Mouse (Mus musculus) layer of hippocampus, adult 2 months (tissue): ENCODE results near the gene Atg9b. TPM values are rescaled to one million over a fixed set of nuclear protein-coding genes. Genes with fewer than 3 reads are reported as not detected.

Experiments used
- DNase-seq, 2 experiments: peaks; one replicate each; pipeline ENCODE4 v3.0.0; 2022; ENCODE audit warnings: low spot score in 2 of 2
- H3K27ac ChIP-seq: fragments of 200-600 bp; 2 replicates; pipeline ENCODE4 v1.8.1; 2022
- H3K4me3 ChIP-seq: fragments of 200-600 bp; 2 replicates; pipeline ENCODE4 v1.8.1; 2022; ENCODE audit warnings: mild to moderate bottlenecking
- CTCF ChIP-seq: fragments of 200-600 bp; conservative IDR thresholded peaks from 2 replicates; pipeline ENCODE4 v1.8.1; 2022; ENCODE audit warnings: antibody characterized with exemption, mild to moderate bottlenecking, moderate library complexity
- long read RNA-seq, 2 experiments: library from polyadenylated mRNA; stranded (forward); transcript quantifications; one replicate each; pipeline ENCODE4 v2.0.0; 2021; ENCODE audit warnings: borderline mapping rate in 2 of 2
- total RNA-seq, 2 experiments: library from RNA; stranded (reverse); gene quantifications; 2 replicates each; pipeline ENCODE4 v1.2.3; 2021

Gene Atg9b
- 1 to 10 TPM; 3.0 to 3.2 TPM for total RNA-seq
- long read RNA-seq, experiment 1, partial matches to known transcripts = 1 of 1 reads
- long read RNA-seq, experiment 1, other reads (novel, unspliced or antisense) = 0 of 1 reads
- long read RNA-seq, experiment 2, partial matches to known transcripts = 4 of 5 reads
- long read RNA-seq, experiment 2, other reads (novel, unspliced or antisense) = 1 of 5 reads

DNA sequence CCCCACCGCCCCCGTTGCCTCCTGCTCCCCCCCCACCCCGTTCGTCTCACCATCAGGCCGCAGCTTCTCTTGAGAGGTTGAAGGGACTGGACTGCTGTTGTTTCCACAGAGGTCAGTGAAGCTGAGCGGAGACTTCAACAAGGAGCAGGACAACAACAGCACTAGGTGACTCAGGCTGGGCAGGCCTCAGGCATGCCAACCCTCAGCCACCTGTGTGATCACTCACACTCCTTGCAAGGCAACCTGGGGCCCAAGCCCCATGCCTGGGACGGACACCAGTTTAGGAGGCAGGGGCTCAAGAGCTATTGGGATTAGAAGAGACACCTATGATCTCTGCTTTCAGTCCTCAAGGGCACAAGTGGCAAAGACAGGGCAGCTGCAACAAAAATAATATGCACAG, at the start of gene Atg9b:
Atg9b (minus strand) TSS at position 280 of the 400 bp plus-strand sequence.
- no peak within 1 kb of the TSS for H3K27ac ChIP-seq
- no peak within 1 kb of the TSS for H3K4me3 ChIP-seq
- no peak for DNase-seq
- TF ChIP-seq CTCF = no peak

GRCm38 (mm10) chr5:24441187-24441586, 49.2 kb upstream of the Atg9b start:
- no peak for DNase-seq
- TF ChIP-seq CTCF = no peak
- no peak overlapping the region for H3K27ac ChIP-seq
- no peak overlapping the region for H3K4me3 ChIP-seq

DNA sequence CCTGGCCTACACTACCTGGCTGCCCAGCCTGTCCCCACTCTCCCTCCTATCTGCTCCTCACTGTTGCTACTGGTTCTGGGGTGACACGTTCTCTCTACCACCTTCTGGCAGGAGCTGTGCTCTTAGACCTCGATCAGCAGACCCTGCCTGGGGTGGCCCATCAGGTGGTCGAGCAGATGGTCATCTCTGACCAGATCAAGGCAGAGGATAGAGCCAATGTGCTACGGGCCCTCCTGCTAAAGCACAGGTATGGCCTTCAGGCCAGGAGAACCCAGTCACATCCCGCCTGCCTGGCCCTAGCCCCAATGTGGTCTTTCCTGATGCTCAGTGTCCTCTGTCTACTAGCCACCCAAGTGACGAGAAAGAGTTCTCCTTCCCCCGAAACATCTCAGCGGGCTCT, 42.0 kb upstream of the Atg9b start:
- Histone ChIP-seq H3K27ac (no peak overlapping the region), H3K4me3 (no peak overlapping the region)
- DNase-seq = no peak
- TF ChIP-seq CTCF = no peak

DNA sequence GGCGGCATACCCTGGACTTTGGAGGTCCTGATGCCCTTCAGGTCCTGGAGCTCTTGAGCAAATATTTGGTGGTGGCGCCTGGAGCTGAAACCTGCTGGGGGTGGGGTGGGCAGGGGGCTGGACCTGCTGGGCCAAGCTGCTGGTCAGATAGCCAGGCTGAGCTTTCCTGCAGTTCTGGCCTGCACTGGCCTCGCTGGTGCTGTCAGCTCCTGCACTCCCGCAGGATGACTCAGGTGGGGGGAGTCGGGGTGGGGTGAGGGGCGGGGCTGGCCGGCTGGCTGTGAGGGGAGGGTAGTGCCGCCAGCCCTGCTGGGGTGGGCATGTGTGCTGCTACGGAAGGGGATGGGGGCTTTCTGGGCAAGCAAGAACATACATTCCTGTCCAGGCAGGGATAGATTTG, 36.7 kb upstream of the Atg9b start:
- no peak for DNase-seq
- no peak overlapping the region for H3K4me3 ChIP-seq
- no peak for TF ChIP-seq CTCF
- H3K27ac ChIP-seq = no peak overlapping the region

DNA sequence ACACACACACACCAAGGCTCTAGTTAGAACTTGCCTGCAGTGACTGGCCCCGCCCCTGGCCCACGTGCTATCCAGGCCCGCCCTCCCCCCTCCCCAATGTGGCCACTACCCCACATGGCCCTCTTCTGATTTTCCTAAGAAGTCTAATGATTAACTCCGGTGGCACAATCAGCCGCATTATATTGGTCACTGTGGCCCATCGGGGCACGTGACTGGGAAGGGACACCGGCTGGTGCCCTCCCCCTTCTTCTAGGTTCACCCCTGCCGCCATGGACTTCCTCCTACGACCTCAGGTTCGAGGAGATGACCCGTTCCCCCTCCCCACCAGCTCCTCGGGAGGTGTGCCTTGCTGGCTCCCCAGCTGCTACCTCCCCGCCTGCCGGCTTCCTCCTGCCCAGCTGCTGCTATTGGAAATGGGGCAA, 36.0 kb upstream of the Atg9b start:
- no peak for DNase-seq
- Histone ChIP-seq H3K4me3 (no peak overlapping the region), H3K27ac (no peak overlapping the region)
- no peak for TF ChIP-seq CTCF

DNA sequence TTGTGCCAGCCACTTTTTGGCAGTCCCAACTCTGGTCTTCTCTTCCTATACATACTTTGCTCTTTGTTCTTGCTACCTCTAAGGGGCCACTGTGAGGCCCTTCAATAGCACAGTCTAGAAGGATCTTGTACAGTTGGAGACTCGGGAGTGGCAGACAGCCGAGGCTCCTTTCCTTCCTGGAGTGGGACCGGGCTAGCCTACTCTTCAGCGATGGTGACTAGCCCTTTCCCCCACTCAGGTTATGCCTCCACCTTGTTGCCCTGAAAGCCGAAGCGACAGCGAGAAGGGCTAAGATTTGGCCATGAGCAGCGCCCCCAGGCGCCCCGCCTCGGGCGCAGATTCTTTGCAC, 35.3 kb upstream of the Atg9b start:
- no peak for DNase-seq

DNA sequence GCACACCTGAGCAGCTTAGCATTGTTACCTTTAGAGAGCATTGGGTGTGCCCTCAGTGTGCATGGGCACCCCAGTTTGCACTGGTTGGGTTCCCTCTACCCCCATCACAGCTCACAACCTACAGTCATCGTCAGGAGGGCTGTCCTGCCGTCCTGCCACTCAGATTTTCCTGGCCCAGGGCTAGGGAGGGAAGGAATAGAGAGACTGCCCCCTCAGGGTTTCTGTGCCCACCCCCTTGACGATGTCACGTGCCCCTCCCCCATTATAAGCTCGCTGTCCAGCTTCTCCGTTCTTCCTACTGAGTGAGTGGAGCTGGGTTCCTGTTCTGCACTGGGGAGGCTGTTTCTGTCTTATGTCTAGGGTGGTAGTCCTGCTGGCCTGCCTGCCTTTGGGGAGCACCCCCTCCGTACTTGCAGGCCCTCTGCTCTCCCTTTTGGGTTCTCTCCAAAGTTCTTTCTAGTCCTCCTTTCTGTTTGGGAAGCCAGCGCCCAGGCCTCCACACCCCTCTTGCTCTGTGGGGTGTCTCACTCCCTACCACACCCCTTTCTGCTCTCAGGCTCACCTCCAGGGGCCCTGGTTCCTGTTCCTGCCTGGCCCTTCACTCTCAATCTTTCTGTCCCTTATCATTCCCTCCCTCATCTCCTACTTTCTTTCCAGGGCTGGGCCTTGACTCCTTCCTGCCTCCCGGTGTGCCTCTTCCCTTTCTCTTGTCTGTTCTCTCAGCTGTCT, 34.8 kb upstream of the Atg9b start:
- DNase-seq = no peak
- Histone ChIP-seq H3K4me3 (no peak overlapping the region), H3K27ac (no peak overlapping the region)
- TF ChIP-seq CTCF = no peak

More for the DNA sequence above, 35.3 kb upstream of the Atg9b start:
- TF ChIP-seq CTCF = no peak
- no peak overlapping the region for H3K27ac ChIP-seq
- no peak overlapping the region for H3K4me3 ChIP-seq

DNA sequence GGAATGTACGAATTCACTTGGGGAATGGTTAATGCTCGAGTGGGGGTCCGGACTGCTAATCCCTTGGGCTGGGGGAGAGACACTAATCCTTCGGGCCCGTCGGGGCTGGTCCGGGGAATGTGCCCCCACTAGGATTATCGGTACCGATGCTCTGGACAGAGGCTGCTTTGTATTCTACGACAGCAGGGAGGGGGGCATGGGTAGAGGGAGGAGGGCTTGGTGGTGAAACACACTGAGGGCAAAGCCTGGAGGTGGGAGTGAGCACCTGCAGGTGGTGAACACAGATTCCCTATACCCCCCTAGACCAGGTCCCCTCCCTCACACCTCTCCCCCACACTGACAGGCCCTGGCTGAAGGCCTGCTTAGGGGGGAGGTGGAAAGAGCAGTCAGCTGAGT, 34.1 kb upstream of the Atg9b start:
- no peak for TF ChIP-seq CTCF
- no peak overlapping the region for H3K27ac ChIP-seq
- no peak for DNase-seq
- peak overlapping the region; percentile 95 for H3K4me3 ChIP-seq

GRCm38 (mm10) chr5:24425421-24426036, 33.6 kb upstream of the Atg9b start:
- TF ChIP-seq CTCF = peak; percentile 39
- H3K4me3 ChIP-seq = peak overlapping the region; percentile 95
- H3K27ac ChIP-seq = peak overlapping the region; percentile 96
- DNase-seq = no peak

DNA sequence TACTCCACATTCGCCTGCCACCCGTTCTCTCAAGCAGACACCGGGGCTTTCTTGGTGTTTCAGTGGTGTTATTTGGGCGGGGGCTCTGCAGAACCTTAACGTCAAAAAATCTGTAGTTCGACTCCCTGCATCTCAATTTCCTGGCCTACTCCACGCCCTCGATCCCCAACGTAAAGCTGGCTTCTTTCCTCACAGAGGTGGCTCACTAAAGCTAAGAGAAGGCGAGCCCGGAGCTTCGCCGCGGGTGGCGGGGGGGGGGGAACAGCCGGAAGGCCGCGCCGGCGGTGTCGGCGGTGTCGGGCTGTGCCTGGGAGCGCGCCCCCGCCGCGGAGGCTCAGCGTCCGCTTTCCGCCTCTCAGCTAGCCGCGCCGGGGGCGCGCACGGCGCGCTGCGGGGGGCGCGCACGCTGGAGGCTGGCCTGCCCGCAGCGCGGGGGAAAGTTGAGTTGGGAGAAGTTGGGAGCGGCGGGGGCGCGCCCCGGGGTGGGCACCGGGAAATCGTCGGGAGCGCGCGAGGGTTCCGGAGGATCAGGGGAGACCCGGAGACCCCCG, 33.0 kb upstream of the Atg9b start:
- no peak for TF ChIP-seq CTCF
- peak; percentile 54 to 77 for DNase-seq
- H3K27ac ChIP-seq = peak overlapping the region; percentile 96
- peak overlapping the region; percentile 95 for H3K4me3 ChIP-seq

- no peak for TF ChIP-seq CTCF
- Histone ChIP-seq H3K27ac (peak overlapping the region; percentile 96), H3K4me3 (peak overlapping the region; percentile 95)
- DNase-seq = no peak
Measured at GRCm38 (mm10) chr5:24424004-24424781, 32.2 kb upstream of the Atg9b start.

DNA sequence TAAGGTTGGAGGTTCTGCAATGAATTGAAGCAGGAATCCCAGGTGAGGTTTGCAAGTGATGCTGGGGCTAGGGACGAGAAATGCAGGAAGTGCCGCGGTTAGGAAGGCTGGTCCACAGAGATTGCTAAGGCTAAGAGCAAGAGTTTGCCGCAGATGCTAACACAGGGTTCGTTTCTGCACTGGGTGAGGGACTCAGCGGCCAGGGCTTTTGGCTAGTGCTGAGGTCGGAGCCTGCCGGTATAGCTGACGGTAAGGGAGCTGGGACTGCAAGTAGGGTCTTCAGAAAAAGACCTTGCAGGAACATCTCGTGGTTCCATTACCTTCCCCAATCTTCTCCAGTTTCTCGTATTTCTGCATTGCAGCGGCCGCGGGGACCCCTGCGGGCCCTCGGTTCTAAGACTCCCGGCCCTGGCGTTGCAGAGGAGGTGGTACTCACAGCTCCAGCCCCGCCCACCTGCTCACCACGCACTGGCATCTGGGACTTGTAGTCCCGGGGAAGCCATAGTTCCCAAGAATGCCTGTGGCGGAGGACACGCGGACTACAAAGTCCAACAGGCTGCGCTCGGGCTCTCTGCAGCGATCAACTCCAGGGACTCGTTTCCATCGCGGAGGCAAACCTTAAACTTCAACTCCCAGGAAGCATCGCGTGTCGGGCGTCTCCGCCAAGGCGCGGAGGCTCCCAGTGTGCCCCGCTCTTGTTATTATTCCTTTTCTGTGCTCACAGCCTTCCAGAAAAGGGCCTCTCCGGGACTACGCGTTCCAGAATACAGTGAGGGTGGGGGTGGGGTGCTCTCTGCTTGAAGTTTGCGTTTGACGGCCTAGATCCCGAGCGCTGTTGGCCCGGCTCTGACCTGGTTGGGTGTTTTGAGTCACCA, 31.4 kb upstream of the Atg9b start, which contains the start of the genes Cdk5 and Slc4a2:
Cdk5 (minus strand) TSS at position 402 of the 875 bp plus-strand sequence.
Slc4a2 (plus strand) TSS at position 709 of the 875 bp plus-strand sequence.
- H3K4me3 ChIP-seq = peak within 1 kb of the TSS; percentile 95
- peak; percentile 36 for TF ChIP-seq CTCF
- H3K27ac ChIP-seq = peak within 1 kb of the TSS; percentile 96
- DNase-seq = peak; percentile 99 to 100
